14 mouse cellular contexts compared by ENCODE assay signal in genomic region chr11:12048547-12049327, GRCm38 (mm10). TPM values are rescaled to one million over a fixed set of nuclear protein-coding genes. Genes with fewer than 3 reads are reported as not detected.
DNase-seq lines count a peak whose midpoint lies in the region; TF ChIP-seq lines count a peak whose summit lies in the region.
"Had no signal": no experiment of that assay in that cellular context is flagged by ENCODE, and none has a peak within 500 bp of the region (broad histone marks: within the 10 kb centered on the region; RNA-seq: fewer than 3 reads in every experiment).

No protein-coding gene starts in this region.

- H3K4me3 ChIP-seq in gastrocnemius, adult 2 months, result no peak overlapping the region
- no peak overlapping the region for H3K4me3 ChIP-seq in lung, adult 2 months (replicated peaks; ENCODE audit: extremely low read depth, low read depth, low read length)
- H3K4me3 ChIP-seq: embryonic facial prominence, embryonic 12.5 days; forebrain, embryonic 10.5 days; midbrain, embryonic 10.5 days; stomach, embryonic 15.5 days had no signal

- 32% methylated on average over 2 of the region's 2 CpGs for WGBS in lung, adult 2 months

- peak; percentile 35 for DNase-seq in gastrocnemius, adult 2 months
- DNase-seq in gastrocnemius, postnatal 36 days, result no peak
- DNase-seq in left cerebral cortex, postnatal 14 days (ENCODE audit: low spot score in 2 of 2), result peak; percentile 23 to 48
- no peak for DNase-seq in left cerebral cortex, adult 8-10 months (ENCODE audit: low spot score in 2 of 2)
- peak; percentile 31 for DNase-seq in brain, embryonic 14.5 days (ENCODE audit: low read depth)
- DNase-seq in right cerebral cortex, postnatal 10 days (ENCODE audit: low spot score in 2 of 2), result peak; percentile 47 to 54
- no peak for DNase-seq in lung, adult 2 months
- DNase-seq: kidney, adult 2 months; layer of hippocampus, postnatal 36 days had no signal

- intact Hi-C loops in gastrocnemius, adult 2 months (cut with DNase I), result no loop called here
- intact Hi-C loops in gastrocnemius, postnatal 36 days (cut with DNase I), result no loop called here
- intact Hi-C loops in left cerebral cortex, postnatal 14 days (cut with DNase I), result no loop called here

- no peaks in the 10 kb centered on the region for H3K4me1 ChIP-seq in lung, adult 2 months (ENCODE audit: control insufficient read depth, insufficient read depth, low read length)
- H3K4me1 ChIP-seq: embryonic facial prominence, embryonic 12.5 days; forebrain, embryonic 10.5 days; midbrain, embryonic 10.5 days; stomach, embryonic 15.5 days had no signal

- H3K27ac ChIP-seq in gastrocnemius, adult 2 months, result no peak overlapping the region
- H3K27ac ChIP-seq: embryonic facial prominence, embryonic 12.5 days; forebrain, embryonic 10.5 days; midbrain, embryonic 10.5 days; stomach, embryonic 15.5 days had no signal

- no peak for TF ChIP-seq CTCF in gastrocnemius, adult 2 months (IDR thresholded peaks at IDR 0.05)
- no peak for TF ChIP-seq CTCF in brain, embryonic 14.5 days (IDR thresholded peaks at IDR 0.05; ENCODE audit: borderline replicate concordance, extremely low read depth, insufficient read depth, insufficient read length)
- TF ChIP-seq CTCF in lung, adult 2 months (IDR thresholded peaks at IDR 0.05; ENCODE audit: insufficient read depth, low read length), result no peak

- TF ChIP-seq POLR2A in brain, embryonic 14.5 days (IDR thresholded peaks at IDR 0.05; ENCODE audit: borderline replicate concordance, extremely low read depth, insufficient read depth, insufficient read length, poor library complexity, severe bottlenecking), result no peak
- no peak for TF ChIP-seq POLR2A in lung, adult 2 months (IDR thresholded peaks at IDR 0.05; ENCODE audit: borderline replicate concordance, extremely low read depth, low read depth, low read length)

RNA-seq across cellular contexts. Expression of gene Grb10, which starts 10.3 kb away (rescaled TPM):
- total RNA-seq in gastrocnemius, adult 2 months (2021), result 10 to 100 TPM; 27.9 to 59.3 TPM
- total RNA-seq in gastrocnemius, postnatal 36 days (2021), result 10 to 100 TPM; 47.5 to 62.4 TPM
- total RNA-seq in left cerebral cortex, postnatal 14 days (2021), result 10 to 100 TPM; 43.3 to 45.1 TPM
- 10 to 100 TPM; 47.8 to 55.4 (median 52.4) TPM for total RNA-seq in left cerebral cortex, adult 8-10 months (2022)
- polyA plus RNA-seq in brain, embryonic 14.5 days (2012; rRNA removed), result 128 and 146 TPM in 2 replicates
- polyA plus RNA-seq in lung, adult 2 months (2012; rRNA removed), result 23.7 and 27.4 TPM in 2 replicates
- total RNA-seq: neutrophil, adult 5-6 weeks had no signal

Comparison
In these comparisons a context has a peak if more than half of its experiments do, and no peak if none do; other contexts are left out.
1. DNase-seq: peak in gastrocnemius, adult 2 months (single experiment), left cerebral cortex, postnatal 14 days (2 of 2), brain, embryonic 14.5 days (single experiment) and right cerebral cortex, postnatal 10 days (2 of 2); none in gastrocnemius, postnatal 36 days (0 of 2), left cerebral cortex, adult 8-10 months (0 of 2) and lung, adult 2 months (single experiment).